18 mouse cellular contexts compared by ENCODE assay signal in the genomic region with DNA sequence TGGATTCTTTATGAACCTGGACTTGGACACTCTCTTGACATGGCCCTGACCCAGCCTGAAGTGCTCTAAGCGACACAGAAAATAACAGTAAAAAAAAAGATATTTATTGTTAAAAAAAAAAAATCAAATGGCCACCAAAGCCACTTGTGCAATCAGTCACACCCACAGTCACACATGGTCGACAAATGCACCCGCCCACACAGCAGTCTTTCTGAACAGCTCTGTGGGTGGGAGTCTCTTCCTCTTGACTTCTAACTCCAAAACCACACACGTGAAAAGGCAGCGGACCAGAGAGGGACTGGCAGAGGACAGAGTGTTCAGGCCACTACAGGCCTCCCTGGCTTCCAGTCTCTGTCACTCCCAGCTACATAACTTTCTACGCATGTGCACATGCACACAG. TPM values are rescaled to one million over a fixed set of nuclear protein-coding genes. Genes with fewer than 3 reads are reported as not detected.
DNase-seq lines count a peak whose midpoint lies in the region; ATAC-seq and TF ChIP-seq lines count a peak whose summit lies in the region.
"Had no signal": no experiment of that assay in that cellular context is flagged by ENCODE, and none has a peak within 500 bp of the region (broad histone marks: within the 10 kb centered on the region; RNA-seq: fewer than 3 reads in every experiment).

No protein-coding gene starts in this region.

- H3K9me3 ChIP-seq in kidney, embryonic 16.5 days (ENCODE audit: low read length): no peaks in the 10 kb centered on the region
- H3K9me3 ChIP-seq: heart, embryonic 15.5 days; hindbrain, embryonic 13.5 days; midbrain, embryonic 13.5 days; neural tube, embryonic 12.5 days had no signal

- no peak overlapping the region for H3K4me3 ChIP-seq in kidney, embryonic 16.5 days (ENCODE audit: low read length)
- no peak overlapping the region for H3K4me3 ChIP-seq in heart, adult 2 months
- H3K4me3 ChIP-seq: heart, embryonic 15.5 days; hindbrain, embryonic 13.5 days; midbrain, embryonic 13.5 days; neural tube, embryonic 12.5 days had no signal

- no peak overlapping the region for H3K4me2 ChIP-seq in kidney, embryonic 16.5 days (replicated peaks; ENCODE audit: low read depth, low read length)
- H3K4me2 ChIP-seq: heart, embryonic 15.5 days; hindbrain, embryonic 13.5 days; lung, embryonic 14.5 days; midbrain, embryonic 13.5 days; neural tube, embryonic 12.5 days had no signal

- intact Hi-C loops in heart, adult 2 months (cut with DNase I): no loop called here

- no peak for TF ChIP-seq POLR2A in heart, adult 2 months (IDR thresholded peaks at IDR 0.05; ENCODE audit: insufficient read depth, low read depth, low read length)

- peak; percentile 67; the same call in 1 of the 2 replicates for ATAC-seq in kidney, embryonic 16.5 days (ENCODE audit: low FRiP score, low TSS enrichment)
- no peak for ATAC-seq in megakaryocyte-erythroid progenitor cell, adult 5-6 weeks (replicated peaks; ENCODE audit: low FRiP score, low TSS enrichment, poor library complexity, severe bottlenecking)
- ATAC-seq: activated CD4-positive, CD25-positive, alpha-beta regulatory T cell, adult 4 months; CD4-positive, CD25-positive, alpha-beta regulatory T cell, adult 4 months; intestine, embryonic 16.5 days; midbrain, embryonic 13.5 days had no signal

- H3K36me3 ChIP-seq in kidney, embryonic 16.5 days (ENCODE audit: insufficient read depth, low read length): no peaks in the 10 kb centered on the region
- no peaks in the 10 kb centered on the region for H3K36me3 ChIP-seq in heart, adult 2 months (ENCODE audit: control insufficient read depth, insufficient read depth, low read length)
- H3K36me3 ChIP-seq: heart, embryonic 15.5 days; hindbrain, embryonic 13.5 days; midbrain, embryonic 13.5 days; neural tube, embryonic 12.5 days had no signal

- WGBS in kidney, embryonic 16.5 days: 41% methylated on average over 6 of the region's 6 CpGs
- WGBS in heart, adult 2 months: 68% methylated on average over 6 of the region's 6 CpGs

- no peak overlapping the region for H3K27ac ChIP-seq in kidney, embryonic 16.5 days (ENCODE audit: low read length)
- no peak overlapping the region for H3K27ac ChIP-seq in heart, adult 2 months
- H3K27ac ChIP-seq: heart, embryonic 15.5 days; hindbrain, embryonic 13.5 days; midbrain, embryonic 13.5 days; neural tube, embryonic 12.5 days had no signal

- no peaks in the 10 kb centered on the region for H3K4me1 ChIP-seq in kidney, embryonic 16.5 days (ENCODE audit: insufficient read depth, low read length)
- no peaks in the 10 kb centered on the region for H3K4me1 ChIP-seq in heart, adult 2 months (ENCODE audit: control insufficient read depth, insufficient read depth, low read length)
- H3K4me1 ChIP-seq: heart, embryonic 15.5 days; hindbrain, embryonic 13.5 days; midbrain, embryonic 13.5 days; neural tube, embryonic 12.5 days had no signal

- no peak for DNase-seq in kidney, postnatal 14 days
- peak; percentile 26 to 33 for DNase-seq in right cerebral cortex, adult 2 months (ENCODE audit: low spot score in 2 of 2)
- DNase-seq in right cerebral cortex, postnatal 4 days: no peak
- DNase-seq in layer of hippocampus, adult 9-10 months (ENCODE audit: low spot score): peak; percentile 45
- DNase-seq in heart, adult 2 months: no peak
- DNase-seq in cerebellum, postnatal 4 days (ENCODE audit: low spot score in 2 of 2): no peak
- DNase-seq: cerebellum, adult 18-20 months; lung, embryonic 14.5 days; spleen, adult 18-20 months had no signal

- no peak for TF ChIP-seq CTCF in heart, adult 2 months (IDR thresholded peaks at IDR 0.05)

- H3K27me3 ChIP-seq in kidney, embryonic 16.5 days (ENCODE audit: insufficient read depth, low read length): no peaks in the 10 kb centered on the region
- H3K27me3 ChIP-seq in heart, adult 2 months (ENCODE audit: control insufficient read depth, insufficient read depth, low read length): no peaks in the 10 kb centered on the region
- H3K27me3 ChIP-seq: heart, embryonic 15.5 days; hindbrain, embryonic 13.5 days; midbrain, embryonic 13.5 days; neural tube, embryonic 12.5 days had no signal

- H3K79me2 ChIP-seq in heart, adult 2 months (replicated peaks; ENCODE audit: control insufficient read depth, insufficient read depth, low read length): no peaks in the 10 kb centered on the region

- no peak for TF ChIP-seq EP300 in heart, adult 2 months (IDR thresholded peaks at IDR 0.05; ENCODE audit: insufficient read depth, low read depth, low read length)

- no peak overlapping the region for H3K9ac ChIP-seq in kidney, embryonic 16.5 days (replicated peaks; ENCODE audit: low read length)
- H3K9ac ChIP-seq in heart, adult 2 months (ENCODE audit: low read depth, low read length): no peak overlapping the region
- H3K9ac ChIP-seq: heart, embryonic 15.5 days; hindbrain, embryonic 13.5 days; lung, embryonic 14.5 days; midbrain, embryonic 13.5 days; neural tube, embryonic 12.5 days had no signal

RNA-seq across cellular contexts. Expression of gene Slc36a1, which starts 46.4 kb away (rescaled TPM):
- 1.6 and 3.0 TPM in 2 replicates for polyA plus RNA-seq in kidney, embryonic 16.5 days (2015; fragmentation: Nextera tagmentation; extraction: Ambion mirVana)
- total RNA-seq in megakaryocyte-erythroid progenitor cell, adult 5-6 weeks (2014; fragmentation: Nextera tagmentation): 6.9 and 9.1 TPM in 2 replicates
- 3.0 and 8.3 TPM in 2 replicates for total RNA-seq in megakaryocyte-erythroid progenitor cell, adult 5-6 weeks (2017)
- total RNA-seq in heart, adult 2 months (2021): 10 to 100 TPM; 11.4 to 13.2 TPM
- 11.4 and 11.9 TPM in 2 replicates for polyA plus RNA-seq in heart, adult 2 months (2012; rRNA removed)

Comparison
In these comparisons a context has a peak if more than half of its experiments do, and no peak if none do; other contexts are left out.
1. DNase-seq: peak in right cerebral cortex, adult 2 months (2 of 2) and layer of hippocampus, adult 9-10 months (single experiment); none in kidney, postnatal 14 days (single experiment), right cerebral cortex, postnatal 4 days (single experiment), heart, adult 2 months (0 of 2) and cerebellum, postnatal 4 days (0 of 2).